Mouse (Mus musculus) left cerebral cortex, adult 8-10 months (tissue): ENCODE results near the gene Fbxw7. TPM values are rescaled to one million over a fixed set of nuclear protein-coding genes. Genes with fewer than 3 reads are reported as not detected.
A peak's percentile ranks its signal among the peaks of the same experiment; 100 is the strongest.

ENCODE experiments used
- DNase-seq, 2 experiments: peaks; one replicate each; pipeline ENCODE4 v3.0.0; 2022; ENCODE audit warnings: low spot score in 2 of 2
- total RNA-seq, 4 experiments: library from RNA; stranded (reverse); gene quantifications; 2 replicates each; pipeline ENCODE4 v1.2.4; 2022

Fbxw7 gene
- total RNA-seq, 4 experiments from 2014 or later: 200 to 239 (median 211) TPM

- no peak for DNase-seq
These were observed 134.3 kb downstream of the Fbxw7 start for GRCm38 (mm10) chr3:84949387-84949786.

- no peak for DNase-seq
These were observed 136.6 kb downstream of the Fbxw7 start for GRCm38 (mm10) chr3:84951698-84952097.

GRCm38 (mm10) chr3:84952135-84952534 lies 137.1 kb downstream of the Fbxw7 start:
- DNase-seq: peak; percentile 75 to 76

- no peak for DNase-seq
These were observed 137.6 kb downstream of the Fbxw7 start for GRCm38 (mm10) chr3:84952585-84953187.

GRCm38 (mm10) chr3:84955011-84955775 lies 140.1 kb downstream of the Fbxw7 start:
- no peak for DNase-seq

GRCm38 (mm10) chr3:84955857-84956256 lies 140.8 kb downstream of the Fbxw7 start:
- DNase-seq: no peak

GRCm38 (mm10) chr3:84965156-84965555 lies 150.1 kb downstream of the Fbxw7 start:
- DNase-seq: no peak

GRCm38 (mm10) chr3:84967364-84967763 lies 152.3 kb downstream of the Fbxw7 start:
- DNase-seq: no peak

GRCm38 (mm10) chr3:84971561-84971960 lies 156.5 kb downstream of the Fbxw7 start:
- DNase-seq: peak in 1 of 2 experiments; percentile 5

- DNase-seq: no peak
These were observed 157.8 kb downstream of the Fbxw7 start for GRCm38 (mm10) chr3:84972881-84973280.

- no peak for DNase-seq
These were observed 159.1 kb downstream of the Fbxw7 start for GRCm38 (mm10) chr3:84974193-84974592.

- DNase-seq: no peak
These were observed 163.6 kb downstream of the Fbxw7 start for GRCm38 (mm10) chr3:84978676-84979075.

- DNase-seq: no peak
These were observed 165.1 kb downstream of the Fbxw7 start for GRCm38 (mm10) chr3:84980158-84980557.

- DNase-seq: no peak
These were observed 167.6 kb downstream of the Fbxw7 start for GRCm38 (mm10) chr3:84982688-84983087.

GRCm38 (mm10) chr3:84985121-84985625 lies 170.1 kb downstream of the Fbxw7 start:
- peak in 1 of 2 experiments; percentile 86 for DNase-seq

- no peak for DNase-seq
These were observed 173.8 kb downstream of the Fbxw7 start for GRCm38 (mm10) chr3:84988880-84989279.

GRCm38 (mm10) chr3:85005257-85005656 lies 190.2 kb downstream of the Fbxw7 start:
- DNase-seq: no peak

GRCm38 (mm10) chr3:85012889-85013288 lies 197.8 kb downstream of the Fbxw7 start:
- DNase-seq: no peak

GRCm38 (mm10) chr3:85015667-85016066 lies 200.6 kb downstream of the Fbxw7 start:
- DNase-seq: peak; percentile 45 to 85

- DNase-seq: peak in 1 of 2 experiments; percentile 86
These were observed 205.1 kb downstream of the Fbxw7 start for GRCm38 (mm10) chr3:85020137-85020536.

GRCm38 (mm10) chr3:85021816-85022215 lies 206.7 kb downstream of the Fbxw7 start:
- DNase-seq: peak in 1 of 2 experiments; percentile 61

- DNase-seq: no peak
These were observed 207.7 kb downstream of the Fbxw7 start for GRCm38 (mm10) chr3:85022800-85023199.

GRCm38 (mm10) chr3:85024237-85024636 lies 209.2 kb downstream of the Fbxw7 start:
- DNase-seq: no peak
